Mouse (Mus musculus) lung, adult 2 months (tissue): Measurements from ENCODE around the gene Actr8. TPM values are rescaled to one million over a fixed set of nuclear protein-coding genes. Genes with fewer than 3 reads are reported as not detected.

Source experiments
- DNase-seq: peaks from one replicate; pipeline ENCODE4 v3.0.0; 2022
- H3K4me1 ChIP-seq: fragments of 200-500 bp; 2 replicates; pipeline ENCODE4 v1.6.1; 2011; ENCODE audit warnings: low read length; ENCODE audit not compliant: control insufficient read depth, insufficient read depth
- H3K4me3 ChIP-seq: fragments of 200-500 bp; replicated peaks from 2 replicates; pipeline ENCODE3; 2011; ENCODE audit warnings: low read depth, mild to moderate bottlenecking, control low read depth, low read length; ENCODE audit errors: extremely low read depth
- CTCF ChIP-seq: fragments of 200-500 bp; IDR thresholded peaks from 2 replicates; pipeline ENCODE4 v1.5.1; 2011; ENCODE audit warnings: mild to moderate bottlenecking, low read length, control low read depth; ENCODE audit not compliant: insufficient read depth
- POLR2A ChIP-seq: fragments of 200-500 bp; IDR thresholded peaks from 2 replicates; pipeline ENCODE4 v1.6.1; 2011; ENCODE audit warnings: low read depth, mild to moderate bottlenecking, control low read depth, low read length, borderline replicate concordance; ENCODE audit errors: extremely low read depth
- WGBS: fragments of 180-500 bp; shearing (Covaris S2); methylation state at CpG from one replicate; pipeline ENCODE4 v1.1.7; 2018; 5-methylcytosine and 5-hydroxymethylcytosine counted together
- polyA plus RNA-seq: library from polyadenylated mRNA; depleted of rRNA; stranded (reverse); fragments of >200 nt; gene quantifications from 2 replicates; pipeline ENCODE4 v1.2.3, GENCODE M21; 2012

Actr8 gene
- polyA plus RNA-seq, 1 experiment = 24.6 TPM

- no peak for TF ChIP-seq CTCF
- no peak for TF ChIP-seq POLR2A
- 57% methylated on average over 10 of the region's 10 CpGs for WGBS
- DNase-seq = no peak
- H3K4me1 ChIP-seq = peaks cover 3% of the 10 kb centered on the region
- no peak overlapping the region for H3K4me3 ChIP-seq
These were observed 36.4 kb downstream of the Actr8 start for GRCm38 (mm10) chr14:30014487-30014886.

GRCm38 (mm10) chr14:30015008-30015407, 36.9 kb downstream of the Actr8 start:
- no peak for TF ChIP-seq CTCF
- no peak for TF ChIP-seq POLR2A
- DNase-seq = no peak
- 69% methylated on average over 1 of the region's 1 CpGs for WGBS
- H3K4me1 ChIP-seq = peaks cover under 1% of the 10 kb centered on the region; the same call in 1 of the 2 replicates
- H3K4me3 ChIP-seq = no peak overlapping the region

- H3K4me1 ChIP-seq = no peaks in the 10 kb centered on the region
- no peak overlapping the region for H3K4me3 ChIP-seq
- TF ChIP-seq CTCF (no peak), POLR2A (no peak)
- WGBS = 76% methylated on average over 5 of the region's 5 CpGs
- DNase-seq = no peak
These were observed 38.5 kb downstream of the Actr8 start for GRCm38 (mm10) chr14:30016666-30017065.

GRCm38 (mm10) chr14:30017794-30018462, 39.8 kb downstream of the Actr8 start:
- Histone ChIP-seq H3K4me3 (no peak overlapping the region), H3K4me1 (no peaks in the 10 kb centered on the region)
- TF ChIP-seq CTCF = no peak
- no peak for TF ChIP-seq POLR2A
- DNase-seq = no peak
- 82% methylated on average over 8 of the region's 8 CpGs for WGBS

GRCm38 (mm10) chr14:30018463-30018801, 40.3 kb downstream of the Actr8 start:
- Histone ChIP-seq H3K4me1 (no peaks in the 10 kb centered on the region), H3K4me3 (no peak overlapping the region)
- WGBS = 86% methylated on average over 4 of the region's 4 CpGs
- no peak for DNase-seq
- TF ChIP-seq POLR2A = no peak
- TF ChIP-seq CTCF = no peak

- Histone ChIP-seq H3K4me1 (no peaks in the 10 kb centered on the region), H3K4me3 (no peak overlapping the region)
- DNase-seq = no peak
- TF ChIP-seq CTCF = no peak
- no peak for TF ChIP-seq POLR2A
- 88% methylated on average over 6 of the region's 6 CpGs for WGBS
These were observed 40.7 kb downstream of the Actr8 start for GRCm38 (mm10) chr14:30018846-30019245.

- TF ChIP-seq CTCF (no peak), POLR2A (no peak)
- DNase-seq = no peak
These were observed 41.2 kb downstream of the Actr8 start for GRCm38 (mm10) chr14:30019375-30019774.

GRCm38 (mm10) chr14:30019792-30020575, 41.8 kb downstream of the Actr8 start:
- TF ChIP-seq CTCF = no peak
- no peak for TF ChIP-seq POLR2A
- 65% methylated on average over 9 of the region's 9 CpGs for WGBS
- DNase-seq = no peak
- H3K4me1 ChIP-seq = no peaks in the 10 kb centered on the region
- H3K4me3 ChIP-seq = no peak overlapping the region

More at GRCm38 (mm10) chr14:30019375-30019774, 41.2 kb downstream of the Actr8 start:
- WGBS = 90% methylated on average over 8 of the region's 8 CpGs
- no peaks in the 10 kb centered on the region for H3K4me1 ChIP-seq
- H3K4me3 ChIP-seq = no peak overlapping the region

GRCm38 (mm10) chr14:30022471-30022870, 44.3 kb downstream of the Actr8 start:
- no peak for DNase-seq
- WGBS = 80% methylated on average over 6 of the region's 6 CpGs
- no peak overlapping the region for H3K4me3 ChIP-seq
- no peak for TF ChIP-seq POLR2A
- TF ChIP-seq CTCF = no peak
- H3K4me1 ChIP-seq = no peaks in the 10 kb centered on the region

- WGBS = 26% methylated on average over 7 of the region's 7 CpGs
- DNase-seq = no peak
- TF ChIP-seq CTCF = no peak
- no peak for TF ChIP-seq POLR2A
- no peaks in the 10 kb centered on the region for H3K4me1 ChIP-seq
- H3K4me3 ChIP-seq = no peak overlapping the region
These were observed 46.2 kb downstream of the Actr8 start for GRCm38 (mm10) chr14:30024387-30024786.
